Mouse (Mus musculus) urinary bladder, postnatal 25 days (tissue): ENCODE results near the gene Slc27a2.
"Not testable (repeated sequence)": the region's sequence is repeated elsewhere in the genome, so short reads cannot be mapped to it uniquely, and the experiment has no call there.

ENCODE experiments used
- DNase-seq: peaks from one replicate; pipeline ENCODE4 v3.0.0; 2022; ENCODE audit warnings: low spot score

Slc27a2 gene

DNA sequence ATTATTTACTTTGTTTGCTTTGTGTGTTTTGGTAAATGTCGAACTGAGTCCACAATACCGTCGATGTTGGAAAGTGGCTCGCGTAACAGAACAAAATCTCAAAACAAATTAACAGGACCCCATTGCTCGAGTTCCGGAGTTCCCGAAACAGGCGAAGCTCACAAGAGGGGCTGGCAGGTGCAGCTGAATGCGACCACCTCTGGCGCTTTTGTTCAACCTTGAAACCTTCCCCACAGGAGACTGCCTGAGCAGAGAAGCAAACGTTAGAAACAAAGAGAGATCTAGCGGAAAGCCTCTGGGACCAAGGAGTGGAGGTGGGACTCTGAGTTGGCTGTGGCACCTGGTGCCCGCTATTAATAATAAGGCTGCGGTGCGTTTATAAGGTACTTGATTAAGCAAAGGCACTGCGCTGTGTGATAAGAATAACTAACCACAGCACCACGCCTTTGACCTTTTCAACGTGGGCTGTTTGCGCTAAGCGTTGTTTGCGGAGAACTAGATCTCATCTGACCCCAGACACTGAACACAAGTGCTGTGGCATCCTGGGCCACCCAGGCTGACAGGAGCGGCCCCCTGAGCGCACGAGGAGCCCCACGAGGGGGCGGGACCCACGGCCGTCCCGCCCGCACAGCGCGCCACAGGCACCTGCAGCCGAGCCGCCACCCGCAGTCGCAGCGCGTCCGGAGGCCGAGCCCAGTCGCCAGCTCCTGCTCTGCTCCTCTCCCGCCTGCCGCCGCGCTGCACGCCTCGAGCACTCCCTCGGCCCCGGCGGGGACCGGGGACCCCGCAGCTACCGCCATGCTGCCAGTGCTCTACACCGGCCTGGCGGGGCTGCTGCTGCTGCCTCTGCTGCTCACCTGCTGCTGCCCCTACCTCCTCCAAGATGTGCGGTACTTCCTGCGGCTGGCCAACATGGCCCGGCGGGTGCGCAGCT lies at the start of gene Slc27a2:
Slc27a2 (plus strand) TSS at position 51 of the 934 bp plus-strand sequence.
- peak; percentile 8 for DNase-seq

- DNase-seq = no peak
Measured at GRCm38 (mm10) chr2:126505156-126505555, 47.1 kb upstream of the Slc27a2 start.

DNA sequence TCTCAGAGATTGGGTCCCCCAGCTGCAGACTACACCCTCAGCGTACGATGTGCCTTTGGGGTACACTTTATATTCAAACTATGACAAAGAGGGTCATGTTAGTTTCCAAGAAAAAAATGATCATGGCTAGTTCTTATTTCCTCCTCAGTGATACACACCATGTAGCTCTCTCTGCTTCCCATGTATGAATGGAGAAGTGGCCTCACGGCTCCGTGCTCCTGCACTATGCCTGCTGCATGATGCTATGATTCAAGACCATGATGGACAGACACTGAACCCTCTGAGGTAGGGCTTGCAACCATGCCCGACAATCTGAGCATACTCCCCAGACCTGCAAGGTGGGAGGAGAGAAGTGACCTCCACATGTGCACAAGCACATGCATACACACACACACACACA lies 44.7 kb upstream of the Slc27a2 start:
- DNase-seq = no peak

DNA sequence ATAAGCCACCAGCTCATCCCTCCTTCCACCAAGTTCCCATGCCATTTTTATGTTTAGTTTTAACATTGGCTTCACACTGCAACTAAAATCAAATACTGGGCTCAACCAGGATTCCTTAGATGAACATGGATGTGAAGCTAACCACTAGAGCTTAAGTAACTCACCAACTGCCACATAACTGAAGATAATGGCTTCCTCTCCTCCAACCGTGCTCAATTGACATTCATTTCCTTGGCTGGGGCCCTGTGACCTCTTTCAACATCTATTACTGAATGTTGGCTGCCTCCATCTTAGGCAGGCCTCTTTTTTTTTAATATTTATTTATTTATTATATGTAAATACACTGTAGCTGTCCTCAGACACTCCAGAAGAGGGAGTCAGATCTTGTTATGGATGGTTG lies 44.0 kb upstream of the Slc27a2 start:
- DNase-seq = no peak

- DNase-seq = no peak
Measured at GRCm38 (mm10) chr2:126515069-126515826, 37.0 kb upstream of the Slc27a2 start.

- DNase-seq = no peak
Measured at GRCm38 (mm10) chr2:126519872-126520581, 32.2 kb upstream of the Slc27a2 start.

GRCm38 (mm10) chr2:126520828-126521227 lies 31.4 kb upstream of the Slc27a2 start:
- DNase-seq = no peak

GRCm38 (mm10) chr2:126521471-126521870 lies 30.7 kb upstream of the Slc27a2 start:
- DNase-seq = no peak

- DNase-seq = no peak
Measured at GRCm38 (mm10) chr2:126522056-126522455, 30.2 kb upstream of the Slc27a2 start.

DNA sequence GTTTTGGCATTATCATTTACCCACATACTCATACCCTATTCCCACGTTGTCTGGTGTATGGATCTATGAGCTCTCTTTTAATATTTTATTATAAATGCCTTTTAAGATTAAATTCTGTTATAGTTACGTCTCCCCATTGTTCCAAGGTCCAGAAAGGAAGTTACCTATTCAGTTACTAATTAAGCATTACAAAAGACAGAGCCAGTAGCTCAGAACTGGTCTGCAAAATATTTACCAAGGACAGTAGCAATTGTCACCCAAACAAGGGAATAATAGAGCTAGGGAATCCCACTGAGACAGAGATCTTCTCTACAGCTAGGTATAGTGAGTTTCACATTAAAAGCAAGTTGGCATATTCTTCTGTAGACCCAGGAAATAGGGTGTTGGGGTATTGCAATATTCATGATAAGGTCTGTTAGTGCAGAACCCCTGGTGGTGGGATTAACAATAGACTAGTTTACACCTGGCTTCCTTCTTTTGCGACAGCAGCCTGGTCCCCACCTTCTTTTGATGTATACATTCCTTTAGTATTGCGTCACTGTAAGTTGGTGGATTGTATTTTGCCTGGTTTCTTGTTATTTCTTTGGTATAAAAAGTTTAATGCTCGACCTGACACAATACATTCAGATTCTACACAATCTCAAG lies 29.0 kb upstream of the Slc27a2 start:
- not testable (repeated sequence) for DNase-seq

DNA sequence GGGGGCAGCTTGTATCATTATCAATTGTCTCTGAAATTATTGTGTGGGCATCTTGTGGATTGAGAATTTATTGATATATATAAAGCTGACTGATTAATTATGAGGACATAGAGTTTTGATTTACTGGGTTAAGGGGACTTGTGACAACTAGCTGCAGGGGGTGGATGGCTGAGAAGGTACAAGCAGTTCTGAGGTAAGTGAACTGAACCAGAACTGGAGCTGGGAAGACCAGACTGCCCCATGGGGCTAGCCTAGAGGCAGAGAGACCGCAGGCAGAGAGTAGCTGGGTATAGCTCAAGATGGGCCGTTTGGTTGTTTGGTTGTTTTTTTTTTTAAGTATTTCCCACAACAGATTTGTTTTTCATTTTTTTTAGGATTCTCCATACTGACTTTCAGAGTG lies 27.9 kb upstream of the Slc27a2 start:
- no peak for DNase-seq

DNA sequence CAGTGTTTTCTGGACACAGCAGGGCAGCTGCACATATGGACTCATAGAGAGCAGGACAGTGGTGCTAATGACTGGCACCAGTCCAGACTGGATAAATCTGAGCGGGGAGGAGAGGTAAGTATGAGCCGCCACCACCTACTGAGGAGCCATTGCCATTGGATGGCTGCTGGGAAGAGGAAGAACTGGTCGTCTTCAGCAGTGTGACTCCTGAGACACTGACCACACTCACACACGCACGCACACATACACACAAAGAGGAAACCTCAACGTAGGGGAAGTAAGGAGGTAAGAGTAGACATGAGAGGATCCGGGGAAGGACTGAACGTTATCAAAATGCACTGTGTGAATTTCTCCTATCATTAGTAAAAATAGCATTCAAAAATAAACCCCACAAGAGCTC lies 24.7 kb upstream of the Slc27a2 start:
- no peak for DNase-seq

DNA sequence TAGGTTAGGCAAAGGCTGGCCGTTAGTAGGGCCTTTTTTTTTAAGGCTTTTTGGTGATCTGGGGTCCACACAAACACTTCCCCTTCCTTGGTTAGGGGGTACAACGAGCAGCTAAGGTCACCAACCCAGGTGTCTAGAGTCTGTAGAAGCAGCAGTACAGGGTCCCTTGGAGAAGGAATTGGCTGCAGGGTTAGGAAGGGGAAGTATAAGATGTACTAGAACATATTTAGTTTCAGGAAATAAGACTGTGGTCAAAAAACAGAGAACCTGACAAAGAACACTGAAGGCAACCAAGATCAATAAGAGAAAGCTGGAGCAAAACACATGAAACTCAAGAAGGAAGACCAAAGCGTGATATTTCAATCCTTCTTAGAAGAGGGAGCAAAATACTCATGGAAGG lies 21.6 kb upstream of the Slc27a2 start:
- no peak for DNase-seq

DNA sequence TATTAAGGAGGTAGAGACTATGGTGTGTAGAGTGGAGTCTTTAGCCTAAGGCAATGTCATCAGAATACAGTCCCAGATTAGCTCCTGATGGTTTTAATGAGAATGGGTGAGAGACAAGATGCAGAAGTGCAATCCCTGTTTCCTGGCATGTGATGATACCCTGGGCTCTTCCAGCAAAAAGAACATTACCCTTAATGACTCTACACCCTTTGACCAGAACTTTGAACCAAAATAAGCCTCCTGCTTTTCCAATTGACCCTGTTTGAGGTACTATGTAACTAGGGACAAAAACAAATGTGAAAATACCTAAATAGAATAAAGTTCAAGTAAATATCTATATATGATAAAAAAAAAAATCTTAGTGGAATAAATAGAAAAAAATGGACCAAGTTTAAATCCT lies 14.6 kb upstream of the Slc27a2 start:
- no peak for DNase-seq

DNA sequence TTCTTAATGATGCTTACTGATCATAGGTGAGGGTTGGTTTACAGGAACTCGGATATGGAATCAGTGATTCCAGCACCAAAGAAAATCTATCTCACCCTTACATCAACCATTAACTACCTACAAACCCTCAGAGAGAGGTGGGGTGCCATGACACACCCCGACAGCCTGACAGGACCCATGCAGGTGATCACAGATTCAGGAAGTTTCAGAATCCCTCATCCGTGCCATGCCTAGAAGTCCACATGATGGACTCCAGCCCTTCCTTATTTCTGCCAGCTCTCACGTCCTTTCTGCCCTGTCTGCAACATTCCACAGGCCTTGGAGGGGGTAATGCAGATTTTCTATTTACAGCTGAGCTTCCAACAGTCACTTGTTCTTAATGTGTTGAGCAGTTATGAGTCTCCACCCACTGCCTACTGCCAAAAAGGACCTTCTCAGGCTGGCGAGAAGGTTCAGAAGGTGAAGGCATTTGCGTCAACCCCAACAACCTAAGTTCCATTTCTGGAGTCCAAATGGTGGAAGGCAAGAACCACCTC lies 11.7 kb upstream of the Slc27a2 start:
- DNase-seq = no peak

DNA sequence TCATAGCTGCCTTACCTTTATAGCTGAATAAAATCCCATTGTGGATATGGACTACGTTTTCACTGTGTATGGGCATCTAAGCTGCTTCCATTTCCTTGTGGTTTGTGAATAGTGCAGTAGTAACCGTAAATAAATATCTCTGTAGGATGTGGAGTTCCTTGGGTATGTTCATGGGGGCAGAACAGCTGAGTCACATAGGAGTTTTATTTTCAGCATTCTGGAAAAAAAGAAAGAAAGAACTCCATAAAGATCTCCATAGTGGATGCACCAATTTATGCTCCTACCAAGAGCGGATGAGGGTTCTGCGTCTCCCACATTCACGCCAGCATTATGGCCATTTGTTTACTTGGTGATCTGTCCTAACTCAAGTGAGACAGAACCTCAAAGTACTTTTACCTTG lies 10.0 kb upstream of the Slc27a2 start:
- no peak for DNase-seq

DNA sequence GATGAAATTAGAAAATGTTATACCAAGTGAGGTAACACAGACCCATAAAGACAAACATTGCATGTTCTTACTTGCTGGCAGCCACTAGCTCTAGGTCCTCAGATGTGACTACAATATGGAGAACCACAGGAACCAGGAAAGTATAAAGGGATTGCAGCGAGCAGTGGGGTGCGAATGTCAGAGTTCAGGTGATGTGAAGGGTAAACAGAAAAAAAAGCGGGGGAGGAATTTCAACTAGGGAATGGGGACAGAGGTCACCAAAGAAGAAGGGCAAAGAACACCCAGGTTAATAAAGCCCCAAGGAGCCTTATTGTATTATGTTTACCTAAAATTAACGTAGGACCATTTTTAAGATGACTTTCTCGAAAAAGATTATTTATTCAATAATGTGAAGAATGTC lies 6.9 kb upstream of the Slc27a2 start:
- no peak for DNase-seq

DNA sequence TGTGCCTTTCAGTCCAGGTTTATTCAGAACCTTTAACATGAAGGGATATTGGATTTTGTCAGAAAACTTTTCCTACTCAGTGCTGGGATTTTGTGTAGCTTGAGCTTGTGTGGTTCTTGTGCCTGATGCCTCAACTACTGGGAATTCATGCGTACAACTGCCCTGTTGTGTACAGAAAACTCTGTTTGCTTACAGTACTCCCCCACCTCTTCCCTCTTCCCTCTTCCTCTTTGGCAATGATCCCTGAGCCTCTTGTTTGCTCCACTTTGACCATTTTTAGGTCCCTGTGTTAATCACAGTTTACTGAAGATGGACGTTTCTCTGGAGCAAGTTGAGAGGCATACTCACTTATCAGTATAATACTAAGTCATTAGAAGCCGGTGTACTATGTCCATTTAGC lies 5.8 kb upstream of the Slc27a2 start:
- DNase-seq = no peak

DNA sequence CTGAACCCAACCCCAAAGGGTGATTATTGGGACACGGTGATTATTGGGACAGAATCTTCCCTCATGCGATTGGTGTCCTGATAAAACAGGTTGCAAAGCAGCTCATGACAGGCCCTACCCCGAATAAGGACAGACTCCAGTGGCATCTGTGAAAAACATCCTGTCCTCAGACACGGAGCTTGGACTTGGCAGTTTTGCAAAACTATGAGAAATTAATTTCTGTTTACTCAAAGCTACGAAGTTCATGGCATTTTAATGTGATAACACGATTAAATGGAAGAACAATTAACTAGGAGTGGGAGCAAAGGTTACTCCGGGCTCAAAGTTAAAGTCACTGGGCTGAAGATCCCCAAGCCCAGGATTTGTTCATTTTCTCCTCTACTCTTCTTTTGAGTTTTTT lies 2.5 kb upstream of the Slc27a2 start:
- no peak for DNase-seq

GRCm38 (mm10) chr2:126551244-126551890 lies 840 bp upstream of the Slc27a2 start:
- no peak for DNase-seq

DNA sequence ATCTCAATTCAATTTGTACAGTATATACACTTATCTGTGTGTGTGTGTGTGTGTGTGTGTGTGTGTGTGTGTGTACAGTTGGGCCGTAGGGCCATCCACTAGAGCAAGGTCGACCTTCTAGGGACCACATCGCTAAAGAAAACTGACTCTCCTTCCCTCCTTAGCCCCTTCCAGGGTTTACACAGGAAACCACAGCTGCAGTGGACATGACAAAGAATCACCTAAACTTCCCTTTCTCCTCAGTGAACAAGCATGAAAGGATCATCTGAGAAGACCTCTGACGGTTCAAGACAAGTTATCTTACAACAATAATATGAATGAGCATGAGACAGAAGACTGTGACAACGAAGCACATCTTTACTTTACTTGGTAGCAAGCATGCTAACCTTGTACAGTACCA lies 311 bp upstream of the Slc27a2 start:
- no peak for DNase-seq
